Mouse (Mus musculus) C2C12 (cell line): ENCODE measurements around the gene Nlrp6. TPM values are rescaled to one million over a fixed set of nuclear protein-coding genes. Genes with fewer than 3 reads are reported as not detected.
"Not testable (repeated sequence)": the region's sequence is repeated elsewhere in the genome, so short reads cannot be mapped to it uniquely, and the experiment has no call there.

Source experiments
- H3K27me3 ChIP-seq: one replicate; pipeline ENCODE4 v1.6.1; 2011; ENCODE audit not compliant: control insufficient read depth, insufficient read depth, insufficient read length
- H3K36me3 ChIP-seq: one replicate; pipeline ENCODE4 v1.6.1; 2011; ENCODE audit not compliant: control insufficient read depth, insufficient read depth
- H3K4me3 ChIP-seq: one replicate; pipeline ENCODE4 v1.5.1; 2011; ENCODE audit warnings: mild to moderate bottlenecking, control low read depth; ENCODE audit not compliant: poor library complexity, insufficient read depth, severe bottlenecking
- H3K79me2 ChIP-seq: one replicate; pipeline ENCODE4 v1.6.1; 2011; ENCODE audit not compliant: control insufficient read depth, insufficient read depth
- H3K79me3 ChIP-seq: one replicate; pipeline ENCODE4 v1.6.1; 2011; ENCODE audit warnings: low read depth, control low read depth
- H3ac ChIP-seq: one replicate; pipeline ENCODE3; 2011; ENCODE audit warnings: low read depth; ENCODE audit not compliant: control insufficient read depth, insufficient read length
- CEBPB ChIP-seq: IDR thresholded peaks from one replicate; pipeline ENCODE4 v1.6.1; 2011; ENCODE audit warnings: low read depth, mild to moderate bottlenecking, control low read depth, moderate library complexity
- CTCF ChIP-seq: IDR thresholded peaks from one replicate; pipeline ENCODE4 v1.5.1; 2011; ENCODE audit not compliant: control insufficient read depth, insufficient read depth, insufficient read length
- FOSL1 ChIP-seq: IDR thresholded peaks from one replicate; pipeline ENCODE4 v1.8.0; 2011; ENCODE audit warnings: mild to moderate bottlenecking, low read length; ENCODE audit not compliant: poor library complexity, insufficient read depth, severe bottlenecking
- MAX ChIP-seq: IDR thresholded peaks from one replicate; pipeline ENCODE4 v1.6.1; 2011; ENCODE audit warnings: mild to moderate bottlenecking, control low read depth
- MYOD1 ChIP-seq: IDR thresholded peaks from one replicate; pipeline ENCODE4 v1.6.1; 2011; ENCODE audit warnings: low read depth; ENCODE audit not compliant: control insufficient read depth, insufficient read length
- MYOG ChIP-seq: IDR thresholded peaks from one replicate; pipeline ENCODE4 v1.6.1; 2011; ENCODE audit not compliant: control insufficient read depth, insufficient read length; ENCODE audit errors: extremely low read depth
- USF1 ChIP-seq: IDR thresholded peaks from one replicate; pipeline ENCODE4 v1.6.1; 2011; ENCODE audit warnings: low read depth, mild to moderate bottlenecking, control low read depth, moderate library complexity
- polyA plus RNA-seq: library from polyadenylated mRNA; unstranded; fragments of >200 nt; fragmentation: generic; extraction: Trizol; gene quantifications from one replicate; pipeline ENCODE4 v1.2.1, GENCODE M21; 2012; ENCODE audit warnings: missing spikeins

Nlrp6 gene
- polyA plus RNA-seq, 1 experiment = 0.01 TPM

DNA sequence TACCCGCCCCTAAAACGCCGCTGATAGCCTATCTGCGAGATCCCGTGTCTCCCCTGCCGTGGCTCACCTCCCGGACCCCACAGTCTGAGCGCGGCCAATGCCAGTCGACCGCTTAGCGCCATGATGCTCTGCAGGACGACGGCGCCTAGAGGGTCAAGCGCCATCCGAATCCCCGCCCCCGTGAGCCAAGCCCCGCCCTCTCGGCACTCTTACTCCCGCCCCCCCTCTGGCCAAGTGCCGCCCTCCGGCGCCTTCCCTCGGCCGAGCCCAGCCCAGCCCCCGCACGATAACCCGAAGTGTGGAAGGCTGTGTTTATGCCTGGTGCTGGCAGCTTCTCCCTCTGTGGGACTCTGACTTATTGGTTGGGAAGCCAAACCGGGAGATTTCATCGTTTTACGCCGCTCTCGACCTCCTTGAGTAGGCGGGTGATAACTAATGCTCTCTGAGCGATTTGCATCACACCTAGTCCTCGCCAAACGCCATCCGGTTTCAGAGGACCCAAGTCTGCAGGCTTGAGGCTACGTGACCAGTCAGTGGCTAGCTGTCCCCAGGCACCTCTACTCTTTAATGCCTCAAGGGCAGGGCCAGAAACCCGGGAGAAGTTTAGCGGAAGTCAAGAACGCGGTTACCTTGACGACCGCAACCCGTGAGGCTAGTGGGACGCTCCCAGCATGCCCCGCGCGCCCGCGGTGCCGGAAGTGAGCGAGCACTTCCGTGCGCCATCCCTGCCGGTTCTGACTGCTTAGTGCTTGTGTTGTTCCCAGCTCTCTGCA lies 38.8 kb upstream of the Nlrp6 start, which contains the start of the genes Psmd13 and Sirt3:
Gene Psmd13, plus strand, starts transcription at position 273 of the 773 bp plus-strand sequence.
Gene Sirt3, minus strand, starts transcription at position 614 of the 773 bp plus-strand sequence.
- Histone ChIP-seq H3K79me2 (peaks cover 42% of the 10 kb centered on the region), H3K36me3 (peaks cover 22% of the 10 kb centered on the region), H3K27me3 (no peaks in the 10 kb centered on the region), H3K4me3 (peak within 1 kb of the TSS; percentile 72), H3K79me3 (peaks cover 20% of the 10 kb centered on the region), H3ac (peak within 1 kb of the TSS; percentile 87)
- TF ChIP-seq FOSL1 = no peak
- peak; percentile 53 for TF ChIP-seq MAX

DNA sequence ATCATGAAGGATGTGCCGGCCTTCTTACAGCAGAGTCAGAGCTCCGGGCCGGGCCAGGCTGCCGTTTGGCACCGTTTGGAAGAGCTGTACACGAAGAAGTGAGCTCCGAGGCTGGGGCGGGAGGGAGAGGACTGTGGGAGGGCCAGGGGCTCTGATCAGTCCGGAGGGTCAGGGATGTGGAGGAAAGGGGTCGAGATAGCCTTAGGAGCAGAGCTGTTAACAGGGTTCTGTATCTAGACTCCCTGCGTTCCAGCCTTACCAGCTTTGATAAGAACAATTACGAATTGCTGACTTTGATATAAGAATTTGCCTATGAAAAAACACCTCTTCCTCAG lies 38.3 kb upstream of the Nlrp6 start:
- H3K79me3 ChIP-seq = peaks cover 20% of the 10 kb centered on the region
- TF ChIP-seq MYOD1 = no peak
- no peak for TF ChIP-seq MYOG
- no peak for TF ChIP-seq CTCF
- peaks cover 27% of the 10 kb centered on the region for H3K36me3 ChIP-seq
- peak overlapping the region; percentile 72 for H3K4me3 ChIP-seq
- H3ac ChIP-seq = peak overlapping the region; percentile 87
- no peaks in the 10 kb centered on the region for H3K27me3 ChIP-seq
- H3K79me2 ChIP-seq = peaks cover 42% of the 10 kb centered on the region

DNA sequence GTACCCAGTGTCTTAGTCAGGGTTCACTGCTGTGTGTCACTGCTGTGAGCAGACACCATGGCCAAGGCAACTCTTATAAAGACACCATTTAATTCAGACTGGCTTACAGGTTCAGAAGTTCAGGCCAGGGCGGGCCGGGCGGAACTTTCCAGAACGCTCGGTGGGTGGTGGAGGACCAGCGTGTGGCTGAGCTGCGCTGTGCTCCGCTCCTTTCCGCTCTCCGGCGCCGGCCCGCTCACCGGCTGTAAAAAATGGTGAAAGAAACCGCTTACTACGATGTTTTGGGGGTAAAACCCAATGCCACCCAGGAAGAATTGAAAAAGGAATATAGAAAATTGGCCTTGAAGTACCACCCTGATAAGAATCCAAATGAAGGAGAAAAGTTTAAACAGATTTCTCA lies 30.1 kb upstream of the Nlrp6 start:
- H3K27me3 ChIP-seq, H3K79me2 ChIP-seq, H3K4me3 ChIP-seq, H3ac ChIP-seq, H3K79me3 ChIP-seq: not testable (repeated sequence)
- H3K36me3 ChIP-seq = peaks cover 66% of the 10 kb centered on the region

DNA sequence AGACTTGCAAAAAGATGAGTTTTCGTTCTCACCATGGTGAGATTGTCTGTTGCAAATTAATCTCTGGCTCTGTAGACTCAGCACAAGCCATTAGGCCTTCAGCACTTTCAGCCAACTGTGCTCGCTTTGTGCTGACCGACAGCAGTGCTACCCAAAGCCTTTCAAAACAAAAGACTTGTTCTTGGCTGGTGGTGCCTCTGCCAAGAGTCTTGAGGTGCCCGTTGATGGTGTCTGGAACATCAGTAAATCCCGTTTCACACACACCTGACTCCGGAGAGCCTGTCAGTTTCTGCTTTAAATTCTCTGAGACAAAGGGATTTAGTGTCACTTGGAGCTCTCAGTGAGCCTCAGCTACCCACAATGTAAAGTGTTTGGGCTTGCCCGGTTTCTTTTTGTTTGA lies 26.7 kb upstream of the Nlrp6 start:
- Histone ChIP-seq H3K27me3 (no peaks in the 10 kb centered on the region), H3K79me2 (no peaks in the 10 kb centered on the region), H3K79me3 (no peaks in the 10 kb centered on the region), H3K4me3 (no peak overlapping the region), H3K36me3 (peaks cover 66% of the 10 kb centered on the region), H3ac (no peak overlapping the region)
- TF ChIP-seq MAX (no peak), USF1 (no peak), MYOD1 (no peak), FOSL1 (no peak), CEBPB (no peak)

DNA sequence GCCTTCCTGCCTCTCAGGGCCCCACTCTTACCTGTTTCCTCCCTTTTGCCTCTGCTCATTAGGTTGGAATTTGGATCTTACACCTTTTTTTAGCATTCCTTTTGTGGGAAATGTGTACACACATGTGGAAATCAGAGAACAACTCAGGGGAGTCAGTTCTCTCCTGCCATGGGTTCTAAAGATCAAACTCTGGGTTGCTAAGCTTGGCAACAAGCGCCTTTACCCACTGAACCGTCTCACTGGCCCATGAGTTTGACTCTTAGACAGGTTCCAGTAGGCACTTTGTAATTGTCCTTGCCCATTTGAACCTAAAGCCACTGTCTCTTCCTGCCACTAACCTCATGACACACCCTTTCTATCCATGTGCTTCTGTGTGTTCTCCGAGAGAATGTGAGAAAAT lies 26.1 kb upstream of the Nlrp6 start:
- Histone ChIP-seq H3ac (no peak overlapping the region), H3K79me3 (no peaks in the 10 kb centered on the region), H3K79me2 (no peaks in the 10 kb centered on the region), H3K27me3 (no peaks in the 10 kb centered on the region), H3K36me3 (peaks cover 60% of the 10 kb centered on the region), H3K4me3 (no peak overlapping the region)
- no peak for TF ChIP-seq USF1
- TF ChIP-seq FOSL1 = no peak
- no peak for TF ChIP-seq MYOG
- TF ChIP-seq CEBPB = no peak
- no peak for TF ChIP-seq MYOD1
- no peak for TF ChIP-seq CTCF
- TF ChIP-seq MAX = no peak

DNA sequence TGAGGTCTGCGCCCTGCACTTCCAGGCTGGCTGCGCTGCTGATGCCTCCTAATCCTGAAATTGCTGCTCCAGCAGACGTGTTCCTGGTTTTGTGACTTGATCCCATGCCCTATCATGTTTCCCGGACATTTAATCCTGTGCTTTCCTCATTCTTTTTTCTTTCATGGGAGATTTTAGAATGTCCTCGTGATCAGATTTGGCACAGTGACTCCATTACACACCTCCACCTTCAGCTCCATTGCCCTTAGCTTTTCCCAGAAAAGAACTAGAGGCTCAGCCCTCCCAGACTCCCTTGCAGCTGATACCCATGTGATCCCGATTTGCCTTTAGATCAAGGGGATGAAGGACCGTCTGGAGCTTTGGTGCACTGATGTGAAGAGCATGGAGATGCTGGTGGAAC lies 22.8 kb upstream of the Nlrp6 start:
- Histone ChIP-seq H3ac (no peak overlapping the region), H3K79me3 (no peaks in the 10 kb centered on the region), H3K4me3 (no peak overlapping the region), H3K36me3 (peaks cover 46% of the 10 kb centered on the region), H3K79me2 (no peaks in the 10 kb centered on the region), H3K27me3 (no peaks in the 10 kb centered on the region)
- TF ChIP-seq MYOD1 (no peak), CEBPB (no peak)

DNA sequence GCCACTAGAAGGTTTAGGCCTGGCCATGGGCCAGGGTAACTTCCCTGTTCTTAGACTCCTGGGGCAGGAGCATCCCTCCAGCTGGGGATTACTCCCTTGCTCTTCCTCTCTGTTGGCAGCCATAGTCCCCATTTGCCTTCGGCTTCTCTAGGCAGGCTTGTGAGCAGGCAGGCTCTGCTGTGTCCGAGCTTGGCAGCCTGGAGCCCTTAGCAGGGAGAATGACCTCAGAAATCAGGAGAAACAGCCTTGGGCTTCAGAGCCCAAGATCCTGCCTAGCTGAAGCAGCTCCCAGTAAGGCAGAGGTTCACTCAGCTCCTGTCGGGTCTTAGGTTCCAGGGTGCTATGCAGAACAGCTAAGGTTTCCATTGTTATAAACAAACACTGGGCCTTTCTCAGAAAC lies 21.6 kb upstream of the Nlrp6 start:
- Histone ChIP-seq H3K36me3 (peaks cover 40% of the 10 kb centered on the region), H3K79me2 (no peaks in the 10 kb centered on the region), H3ac (no peak overlapping the region), H3K27me3 (no peaks in the 10 kb centered on the region), H3K79me3 (no peaks in the 10 kb centered on the region), H3K4me3 (no peak overlapping the region)
- TF ChIP-seq MYOD1 (no peak), CTCF (no peak), MAX (no peak), USF1 (no peak), CEBPB (no peak), MYOG (no peak), FOSL1 (no peak)
